Mouse (Mus musculus) small intestine, adult 2 months (tissue): ENCODE measurements around the gene Il22. TPM values are rescaled to one million over a fixed set of nuclear protein-coding genes. Genes with fewer than 3 reads are reported as not detected.

ENCODE experiments used
- polyA plus RNA-seq: library from polyadenylated mRNA; depleted of rRNA; stranded (reverse); fragments of >200 nt; gene quantifications from 2 replicates; pipeline ENCODE4 v1.2.3, GENCODE M21; 2012; rRNA removed

Il22 gene
- polyA plus RNA-seq, 1 experiment = not detected

Other genes starting within 250 kb of the Il22 start
- 0.75 and 1.4 TPM in 2 replicates for gene Mdm1, start 63.1 kb upstream of the Il22 start, polyA plus RNA-seq
- gene Gm32717, start 35.8 kb downstream of the Il22 start, polyA plus RNA-seq = not detected in 2 replicates
- gene Gm32802, start 53.7 kb downstream of the Il22 start, polyA plus RNA-seq = not detected in 2 replicates
- 0.16 TPM in 1 of 2 replicates, not detected in the other for gene Iltifb, start 90.1 kb downstream of the Il22 start, polyA plus RNA-seq
- gene Gm9040, start 122.0 kb downstream of the Il22 start, polyA plus RNA-seq = not detected in 2 replicates
- not detected in 2 replicates for gene Gm9044, start 127.5 kb downstream of the Il22 start, polyA plus RNA-seq
- gene Gm9045, start 132.9 kb downstream of the Il22 start, polyA plus RNA-seq = not detected in 2 replicates
- not detected in 2 replicates for gene Gm9046, start 138.3 kb downstream of the Il22 start, polyA plus RNA-seq
- not detected in 2 replicates for gene Gm9048, start 143.7 kb downstream of the Il22 start, polyA plus RNA-seq
- not detected in 2 replicates for gene Gm9049, start 149.2 kb downstream of the Il22 start, polyA plus RNA-seq
- not detected in 2 replicates for gene Ifng, start 236.1 kb downstream of the Il22 start, polyA plus RNA-seq